Mouse (Mus musculus) megakaryocyte, embryonic 14.5 days (primary cell): ENCODE data around the gene Dap.

Source experiments
- FLI1 ChIP-seq: IDR thresholded peaks from 2 replicates; pipeline ENCODE4 v1.6.1; 2012; ENCODE audit warnings: low read length, inconsistent platforms, mixed read lengths
- GATA1 ChIP-seq: IDR thresholded peaks from 3 replicates; pipeline ENCODE4 v1.6.1; 2012; ENCODE audit warnings: mixed read lengths, low read length, inconsistent platforms, borderline replicate concordance

- TF ChIP-seq GATA1: no peak
- no peak for TF ChIP-seq FLI1
Observed at GRCm38 (mm10) chr15:31235794-31236548, 11.9 kb downstream of the Dap start.
